Mouse (Mus musculus) T-cell, adult 2 months (primary cell): ENCODE results near the gene Tmem255b.

Source experiments
- DNase-seq: peaks from one replicate; pipeline ENCODE4 v3.0.0; 2022; ENCODE audit warnings: low spot score

The Tmem255b gene

GRCm38 (mm10) chr8:13434889-13435288 lies at the start of gene Tmem255b:
Gene Tmem255b, plus strand, starts transcription at chr8:13435189.
- DNase-seq = no peak

DNA sequence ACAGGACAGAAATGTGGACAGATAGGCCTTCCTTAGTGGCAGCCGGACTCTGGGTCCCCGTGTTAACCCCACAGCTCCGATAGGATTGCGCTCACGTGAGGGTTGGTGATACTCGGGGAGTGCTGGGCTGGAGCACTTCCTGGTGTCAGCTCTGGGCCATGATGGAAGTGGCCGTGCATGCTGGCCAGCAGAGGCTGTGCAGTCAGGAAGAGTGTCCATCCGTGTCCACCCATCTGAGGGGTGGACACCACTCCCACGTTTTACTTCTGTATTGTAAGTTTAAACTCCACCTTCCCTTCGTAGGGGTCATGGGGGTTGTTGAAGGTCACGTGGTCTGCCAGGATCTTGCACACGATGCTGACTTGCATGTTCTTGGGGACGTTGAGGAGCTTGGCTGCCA lies 48.6 kb upstream of the Tmem255b start:
- DNase-seq = no peak

- DNase-seq = no peak
Measured at GRCm38 (mm10) chr8:13387728-13388127, 47.3 kb upstream of the Tmem255b start.

DNA sequence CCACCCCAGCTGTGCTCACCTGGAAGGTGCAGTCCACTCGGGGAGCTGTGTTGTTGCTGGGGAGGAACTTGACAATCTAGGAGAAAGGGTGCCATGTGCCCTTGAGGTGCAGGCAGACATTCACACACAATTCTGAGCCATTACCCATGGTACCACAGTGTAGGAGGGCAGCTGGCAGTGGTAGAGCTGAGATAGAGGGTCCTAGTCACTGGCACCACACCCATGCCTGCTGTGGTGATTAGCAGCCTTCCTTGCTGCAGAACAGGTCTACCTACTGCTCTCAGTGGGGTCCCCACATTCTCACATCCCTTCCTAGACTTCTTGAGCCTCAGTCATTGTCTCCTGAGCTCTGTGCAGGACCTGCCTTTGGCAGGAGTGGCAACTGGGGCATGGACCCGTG lies 46.2 kb upstream of the Tmem255b start:
- DNase-seq = no peak

- DNase-seq = no peak
Measured at GRCm38 (mm10) chr8:13393869-13394268, 41.1 kb upstream of the Tmem255b start.

DNA sequence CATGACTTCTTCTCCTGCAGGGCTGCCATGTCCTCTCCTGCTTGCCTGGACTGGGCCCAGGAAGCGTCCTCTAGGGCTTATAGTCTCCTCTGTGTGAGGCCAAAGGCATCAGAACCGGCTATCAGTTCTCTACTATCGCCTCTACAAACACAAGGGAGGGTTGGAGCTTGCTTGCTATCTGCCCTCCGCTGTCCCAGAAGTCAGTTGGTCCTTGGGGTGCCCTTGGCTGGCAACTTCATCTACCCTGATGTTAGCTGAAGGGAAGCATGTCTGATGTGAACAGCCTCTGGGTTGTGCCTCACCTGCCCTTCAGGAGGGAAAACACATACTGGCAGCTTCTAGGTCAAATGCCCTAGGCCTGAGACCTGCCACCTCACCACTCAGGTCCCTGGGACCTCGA lies 38.3 kb upstream of the Tmem255b start, which contains the start of gene Atp4b:
Gene Atp4b (minus strand): TSS at position 101 of the 400 bp plus-strand sequence.
- DNase-seq = no peak

DNA sequence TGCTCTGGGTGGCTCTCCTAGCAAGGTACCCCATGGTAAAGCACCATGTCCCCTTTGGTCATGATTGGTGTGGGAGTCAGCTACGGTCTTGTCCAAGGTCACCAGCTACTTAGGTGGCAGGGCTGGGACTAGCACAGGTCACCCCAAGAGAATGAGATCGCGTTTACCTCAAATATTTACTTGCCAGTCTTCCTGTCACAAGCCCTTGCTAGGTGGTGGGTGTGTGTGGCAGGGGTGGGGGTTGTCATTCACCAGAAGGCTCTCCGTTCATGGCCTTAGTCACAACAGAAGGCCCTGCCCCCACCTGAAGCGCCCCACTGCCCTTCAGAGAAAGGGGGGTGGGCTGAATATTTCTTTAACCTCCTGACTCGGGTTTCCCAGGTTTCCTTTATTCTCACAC lies 31.5 kb upstream of the Tmem255b start:
- DNase-seq = no peak

DNA sequence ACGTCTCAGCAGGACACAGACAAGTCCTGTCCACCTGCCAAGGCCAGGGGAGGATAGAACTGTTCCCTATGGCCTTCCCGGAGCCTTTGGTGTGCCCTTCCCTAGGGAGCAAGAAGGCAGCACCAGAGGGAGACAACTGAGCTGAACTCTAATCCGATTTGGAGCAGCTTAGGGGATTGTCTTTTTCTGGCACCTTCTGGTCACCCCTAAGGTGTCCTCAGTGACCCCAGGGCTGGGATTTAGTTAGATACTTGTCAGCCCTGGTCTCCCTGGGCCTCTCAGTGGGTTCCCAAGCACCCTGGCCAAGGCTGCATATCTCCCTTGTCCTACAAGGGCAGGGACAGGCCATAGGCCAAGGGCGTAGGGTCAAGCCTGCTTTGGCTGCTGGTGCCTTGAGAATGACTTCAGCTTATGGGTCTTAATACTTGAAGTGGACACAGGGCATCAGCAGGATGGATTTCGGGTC lies 30.3 kb upstream of the Tmem255b start, which contains the start of gene Grk1:
Gene Grk1 (plus strand): TSS at position 416 of the 466 bp plus-strand sequence.
- no peak for DNase-seq

GRCm38 (mm10) chr8:13406011-13406410 lies 29.0 kb upstream of the Tmem255b start:
- DNase-seq = no peak

GRCm38 (mm10) chr8:13411597-13411996 lies 23.4 kb upstream of the Tmem255b start:
- DNase-seq = peak; percentile 47

DNA sequence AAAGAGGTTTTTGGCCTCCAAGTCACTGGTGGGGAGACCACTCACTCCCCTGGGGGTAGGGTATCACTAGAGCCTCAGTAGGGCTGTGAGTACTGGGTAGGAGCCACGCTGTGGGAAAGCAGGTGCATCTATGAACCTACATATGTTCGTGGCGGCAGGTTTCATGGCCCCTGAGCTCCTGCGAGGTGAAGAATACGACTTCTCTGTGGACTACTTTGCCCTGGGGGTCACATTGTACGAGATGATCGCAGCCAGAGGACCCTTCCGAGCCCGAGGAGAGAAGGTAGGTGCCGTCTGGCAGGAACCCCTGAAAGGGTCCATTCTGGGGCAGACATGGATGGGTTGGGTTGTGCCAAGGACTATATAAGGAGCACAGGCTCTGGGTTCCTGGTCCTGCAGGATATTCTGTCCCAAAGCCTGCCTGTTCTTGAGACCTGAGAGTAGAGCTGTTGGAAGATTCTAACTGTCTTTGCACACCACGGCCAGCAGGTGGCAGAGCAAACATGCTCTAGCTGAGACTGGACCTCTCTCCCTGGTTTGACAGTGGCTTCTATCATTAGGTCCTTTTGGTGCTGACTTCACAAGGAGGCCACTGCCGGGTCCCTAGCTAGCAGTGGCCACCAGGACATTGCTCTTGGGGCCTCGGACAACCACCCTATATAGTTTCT lies 22.0 kb upstream of the Tmem255b start:
- peak; percentile 17 for DNase-seq

- DNase-seq = no peak
Measured at GRCm38 (mm10) chr8:13413823-13414390, 21.1 kb upstream of the Tmem255b start.

GRCm38 (mm10) chr8:13415879-13416278 lies 19.1 kb upstream of the Tmem255b start:
- DNase-seq = no peak

- no peak for DNase-seq
Measured at GRCm38 (mm10) chr8:13419111-13419639, 15.8 kb upstream of the Tmem255b start.

DNA sequence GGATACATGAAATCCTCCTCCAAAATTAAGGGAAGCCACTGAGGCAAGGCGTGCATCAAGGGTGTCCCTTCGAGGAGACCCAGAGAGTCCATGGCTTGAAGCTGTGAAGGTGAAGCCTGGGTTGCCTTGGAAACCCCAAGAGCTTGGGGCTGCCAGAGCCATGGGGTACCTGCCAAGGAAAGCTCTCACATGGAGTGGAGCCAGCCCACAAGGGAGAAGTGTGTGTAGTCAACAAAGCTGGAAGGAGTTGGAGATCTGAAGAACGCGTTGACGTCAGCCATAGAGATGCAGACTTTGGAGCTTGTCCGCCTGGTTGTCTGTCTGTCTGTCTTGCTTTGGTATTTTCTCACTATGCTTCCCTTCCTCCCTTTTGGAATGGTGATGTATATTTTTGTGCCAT lies 14.0 kb upstream of the Tmem255b start:
- DNase-seq = no peak

DNA sequence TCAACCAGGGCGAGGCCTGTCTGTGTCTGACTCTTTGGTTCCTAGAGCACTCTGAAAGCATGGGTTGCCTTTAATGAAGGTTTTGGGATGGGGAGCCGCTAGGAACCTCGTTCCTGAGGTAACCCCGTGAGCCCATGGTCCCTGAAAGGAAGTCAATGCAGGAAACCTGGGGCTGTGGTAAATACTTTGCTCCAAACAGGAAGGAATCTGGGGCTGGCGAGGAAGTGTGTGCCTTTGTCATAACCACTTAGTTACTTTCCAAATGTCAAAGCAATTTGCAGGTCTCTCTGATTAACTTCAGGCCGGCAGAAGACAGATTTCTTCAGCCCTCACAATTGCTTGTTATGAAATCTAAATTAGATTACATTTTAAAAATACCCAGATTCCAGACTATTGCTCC lies 7.6 kb upstream of the Tmem255b start:
- DNase-seq = no peak

GRCm38 (mm10) chr8:13428156-13428555 lies 6.8 kb upstream of the Tmem255b start:
- DNase-seq = no peak

GRCm38 (mm10) chr8:13430412-13430811 lies 4.6 kb upstream of the Tmem255b start:
- no peak for DNase-seq

DNA sequence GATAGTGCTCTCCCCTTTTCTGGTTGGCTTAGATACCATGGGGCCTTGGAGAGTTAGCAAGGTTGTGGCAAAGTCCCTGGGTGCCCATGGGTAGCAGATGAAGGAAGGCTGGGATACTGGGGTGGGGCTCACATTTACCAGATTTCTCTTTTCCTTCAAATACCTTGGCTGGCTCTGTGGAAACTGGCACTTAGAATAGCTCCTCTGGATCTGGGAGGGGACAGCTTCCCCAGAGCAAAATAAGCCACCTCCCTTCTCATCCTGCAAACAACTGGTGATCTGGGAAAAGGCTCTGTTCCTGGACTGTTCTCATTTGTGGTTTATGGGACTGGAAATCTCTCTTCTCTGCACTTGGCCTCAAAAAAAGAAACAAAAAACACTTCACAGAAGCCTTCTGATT lies 4.1 kb upstream of the Tmem255b start:
- DNase-seq = no peak

DNA sequence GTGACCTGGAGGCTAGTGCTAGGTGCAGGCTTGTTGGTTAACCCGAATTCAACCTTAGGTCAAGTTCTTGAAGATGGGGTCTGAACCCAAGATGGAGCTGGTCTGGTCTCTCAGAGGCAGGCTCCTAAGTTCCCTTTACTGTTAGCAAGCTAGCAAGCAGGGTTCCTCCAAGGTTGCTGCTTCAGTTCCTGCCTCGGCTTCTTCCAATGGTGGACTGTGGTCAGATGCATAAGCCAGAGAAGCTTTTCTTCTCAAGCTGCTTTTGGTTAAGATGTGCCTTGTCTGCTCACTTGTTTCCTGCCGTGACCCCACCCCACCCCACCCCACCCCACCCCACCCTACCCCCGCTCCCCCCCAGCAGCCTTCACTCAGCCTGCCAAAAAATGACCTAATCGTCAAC lies 1.9 kb upstream of the Tmem255b start:
- DNase-seq = no peak

DNA sequence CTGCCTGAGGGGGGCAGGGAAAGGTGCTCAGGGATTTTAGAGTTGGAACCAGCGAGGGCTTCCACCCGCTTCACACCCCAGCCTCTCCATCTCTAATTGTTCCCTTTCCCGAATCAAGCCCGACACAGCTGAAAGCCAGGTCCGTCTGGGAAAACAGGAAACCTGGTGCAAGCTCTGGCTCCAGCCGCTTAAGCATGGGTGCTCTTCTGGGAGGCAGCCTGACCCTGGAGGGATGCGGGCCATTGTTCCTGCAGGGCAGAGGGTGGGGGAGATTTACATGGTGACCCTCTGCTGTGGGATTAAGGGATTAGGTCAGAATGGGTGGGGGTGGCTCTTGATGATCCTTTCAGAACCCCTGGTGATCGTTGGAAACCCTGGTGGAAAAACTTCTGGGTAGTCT lies 1.1 kb downstream of the Tmem255b start:
- DNase-seq = no peak

DNA sequence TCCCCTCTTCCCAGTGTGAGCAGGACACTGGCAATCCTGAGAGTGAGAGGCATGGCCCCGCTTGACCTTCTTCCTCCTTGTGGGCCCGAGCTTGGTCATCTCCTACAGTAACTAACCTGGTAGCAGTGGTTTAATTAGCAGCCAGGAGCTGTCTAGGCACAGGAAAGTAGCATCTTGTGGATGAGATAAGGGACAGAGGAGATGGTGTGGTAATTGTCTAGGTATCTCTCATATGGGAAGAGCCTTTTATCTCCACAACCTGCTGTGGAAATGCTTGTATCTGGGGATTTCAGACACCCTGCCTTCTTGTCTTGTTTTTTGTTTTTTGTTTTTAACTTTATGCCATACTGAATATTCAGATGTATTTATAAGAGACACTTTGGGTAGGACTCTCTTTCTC lies 2.5 kb downstream of the Tmem255b start:
- DNase-seq = no peak

GRCm38 (mm10) chr8:13442152-13442551 lies 7.2 kb downstream of the Tmem255b start:
- no peak for DNase-seq

DNA sequence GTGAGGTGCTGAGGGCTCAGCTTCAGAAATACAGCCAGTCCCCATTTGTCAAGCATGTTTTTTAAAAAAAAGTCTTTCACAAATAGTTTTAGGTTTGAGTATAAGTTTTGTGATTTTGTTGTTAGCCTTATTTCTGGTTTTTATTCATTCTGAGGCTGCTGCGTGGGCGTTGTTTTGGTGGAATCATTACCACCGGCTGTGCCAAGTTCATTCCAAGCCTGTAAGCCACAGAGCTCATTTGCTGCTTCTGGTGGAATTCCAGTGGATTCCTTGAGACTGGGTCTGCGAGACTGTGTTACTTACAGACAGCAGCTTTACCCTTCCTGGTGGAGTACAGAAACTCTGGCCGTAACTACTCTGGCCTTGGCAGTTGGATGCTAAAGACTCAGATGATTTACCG lies 11.5 kb downstream of the Tmem255b start:
- DNase-seq = no peak
